Mouse (Mus musculus) liver, embryonic 13.5 days (tissue): ENCODE data around the gene Dnajb1. TPM values are rescaled to one million over a fixed set of nuclear protein-coding genes. Genes with fewer than 3 reads are reported as not detected.
A peak's percentile ranks its signal among the peaks of the same experiment; 100 is the strongest.

Source experiments
- ATAC-seq: fragments of 200-750 bp; cut with Nextera tagmentation; 2 replicates; pipeline ENCODE4 v1.8.0; 2017; ENCODE audit warnings: low read depth, mild to moderate bottlenecking, moderate number of reproducible peaks, moderate library complexity
- DNase-seq: peaks from one replicate; pipeline ENCODE4 v3.0.0; 2022
- H3K27ac ChIP-seq: fragments of 300-500 bp; sonication (generic); 2 replicates; pipeline ENCODE4 v1.5.1; 2015; ENCODE audit warnings: moderate library complexity, mild to moderate bottlenecking, inconsistent platforms
- H3K27me3 ChIP-seq: fragments of 300-500 bp; sonication (generic); 2 replicates; pipeline ENCODE4 v1.6.1; 2015; ENCODE audit warnings: mild to moderate bottlenecking, inconsistent platforms
- H3K36me3 ChIP-seq: fragments of 300-500 bp; sonication (generic); 2 replicates; pipeline ENCODE4 v1.6.1; 2015; ENCODE audit warnings: mild to moderate bottlenecking, inconsistent platforms
- H3K4me1 ChIP-seq: fragments of 300-500 bp; sonication (generic); replicated peaks from 2 replicates; pipeline ENCODE4 v1.6.1; 2015; ENCODE audit warnings: inconsistent platforms
- H3K4me2 ChIP-seq: fragments of 300-500 bp; sonication (generic); 2 replicates; pipeline ENCODE4 v1.6.1; 2015; ENCODE audit warnings: inconsistent platforms, mild to moderate bottlenecking, moderate library complexity
- H3K4me3 ChIP-seq: fragments of 300-500 bp; sonication (generic); replicated peaks from 2 replicates; pipeline ENCODE4 v1.5.1; 2015; ENCODE audit warnings: mild to moderate bottlenecking, inconsistent platforms
- H3K9ac ChIP-seq: fragments of 300-500 bp; sonication (generic); 2 replicates; pipeline ENCODE4 v1.6.1; 2015; ENCODE audit warnings: mild to moderate bottlenecking, inconsistent platforms
- H3K9me3 ChIP-seq: fragments of 300-500 bp; sonication (generic); replicated peaks from 2 replicates; pipeline ENCODE4 v1.6.1; 2016; ENCODE audit warnings: inconsistent platforms
- WGBS: fragments of 180-500 bp; shearing (Covaris S2); methylation state at CpG from one replicate; pipeline ENCODE4 v1.1.7; 2015; ENCODE audit not compliant: insufficient replicate concordance; 5-methylcytosine and 5-hydroxymethylcytosine counted together
- polyA plus RNA-seq: library from polyadenylated mRNA; unstranded; fragments of >200 nt; fragmentation: Nextera tagmentation; extraction: Ambion mirVana; gene quantifications from 2 replicates; pipeline ENCODE4 v1.2.1, GENCODE M21; 2015

The Dnajb1 gene
- polyA plus RNA-seq, 1 experiment from 2014 or later = 54.5 TPM

- WGBS = 90% methylated on average over 11 of the region's 11 CpGs
- Histone ChIP-seq H3K9me3 (no peaks in the 10 kb centered on the region), H3K4me3 (no peak overlapping the region), H3K4me2 (no peak overlapping the region), H3K36me3 (no peaks in the 10 kb centered on the region), H3K27ac (no peak overlapping the region), H3K27me3 (peaks cover 27% of the 10 kb centered on the region), H3K4me1 (peaks cover 7% of the 10 kb centered on the region), H3K9ac (no peak overlapping the region)
- ATAC-seq (no peak), DNase-seq (no peak)
These were observed 39.5 kb downstream of the Dnajb1 start for GRCm38 (mm10) chr8:83647511-83647910.

GRCm38 (mm10) chr8:83648031-83648430, 40.0 kb downstream of the Dnajb1 start:
- H3K27ac ChIP-seq = no peak overlapping the region
- H3K9me3 ChIP-seq = no peaks in the 10 kb centered on the region
- ATAC-seq (no peak), DNase-seq (no peak)
- H3K4me1 ChIP-seq = peaks cover 8% of the 10 kb centered on the region
- H3K27me3 ChIP-seq = peaks cover 21% of the 10 kb centered on the region
- H3K9ac ChIP-seq = no peak overlapping the region
- H3K36me3 ChIP-seq = no peaks in the 10 kb centered on the region
- no peak overlapping the region for H3K4me2 ChIP-seq
- WGBS = 83% methylated on average over 4 of the region's 4 CpGs
- no peak overlapping the region for H3K4me3 ChIP-seq

DNA sequence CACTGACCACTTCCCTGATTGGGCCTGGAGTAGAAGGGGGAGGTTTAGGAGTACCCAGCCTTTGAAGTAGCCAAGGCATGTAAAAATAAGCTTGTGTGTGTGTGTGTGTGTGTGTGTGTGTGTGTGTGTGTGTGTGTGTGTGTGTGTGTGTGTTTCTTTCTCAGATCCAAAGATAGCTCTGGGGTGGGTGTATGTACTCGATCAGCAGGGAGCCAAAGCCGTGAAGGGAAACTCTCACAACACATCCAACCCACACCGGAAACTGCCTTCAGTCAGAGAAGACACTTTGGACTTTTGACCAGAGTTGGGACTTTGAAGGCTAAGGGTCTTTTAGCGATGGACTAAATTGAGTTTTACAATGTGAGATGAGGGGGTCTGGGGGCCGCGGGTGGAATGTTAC, 41.7 kb downstream of the Dnajb1 start:
- Histone ChIP-seq H3K36me3 (no peaks in the 10 kb centered on the region), H3K4me2 (no peak overlapping the region), H3K4me3 (no peak overlapping the region), H3K9me3 (no peaks in the 10 kb centered on the region), H3K4me1 (peaks cover 22% of the 10 kb centered on the region), H3K27me3 (peaks cover 8% of the 10 kb centered on the region), H3K27ac (no peak overlapping the region), H3K9ac (no peak overlapping the region)
- WGBS = 75% methylated on average over 6 of the region's 6 CpGs
- ATAC-seq (no peak), DNase-seq (no peak)

DNA sequence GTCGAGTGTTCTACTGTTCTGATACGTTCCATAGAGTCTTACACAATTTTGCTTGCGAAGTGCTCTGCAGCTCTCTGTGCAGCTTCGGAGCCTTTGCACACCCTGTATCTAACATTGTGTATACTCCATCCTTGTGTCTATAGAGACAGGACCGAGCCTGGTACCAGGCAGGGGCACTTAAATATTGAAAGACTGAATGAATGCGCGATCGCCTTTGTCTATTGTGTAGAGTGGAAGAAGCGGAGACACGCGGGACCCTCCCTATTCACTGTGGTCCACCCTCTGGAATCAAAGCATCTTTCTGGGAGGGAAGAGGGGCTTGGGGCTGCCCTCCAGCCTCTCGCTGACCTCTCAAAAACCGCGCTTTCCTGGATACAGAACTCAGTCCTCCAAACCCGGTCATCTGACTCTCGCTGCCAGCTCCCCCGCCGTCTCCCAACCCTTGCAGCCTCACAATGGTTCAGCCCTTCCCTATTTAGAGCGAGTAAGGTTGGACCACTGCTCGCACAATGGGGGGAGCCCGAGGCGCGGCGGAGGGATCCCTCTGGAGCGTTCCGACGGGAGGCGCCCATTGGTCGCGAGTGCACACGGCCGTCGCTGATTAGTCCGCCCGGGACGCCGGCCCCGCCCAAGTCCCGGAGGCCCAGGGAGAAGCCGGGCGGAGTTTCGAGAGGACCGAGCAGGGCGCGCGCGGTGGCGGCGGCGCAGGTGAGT, 44.2 kb downstream of the Dnajb1 start, which contains the start of gene Gipc1:
TSS of gene Gipc1 (plus strand) at position 648 of the 714 bp plus-strand sequence.
- Histone ChIP-seq H3K27me3 (no peaks in the 10 kb centered on the region), H3K36me3 (no peaks in the 10 kb centered on the region), H3K27ac (peak within 1 kb of the TSS; percentile 86), H3K4me2 (peak within 1 kb of the TSS; percentile 90), H3K9me3 (no peaks in the 10 kb centered on the region), H3K4me3 (peak within 1 kb of the TSS; percentile 88), H3K9ac (peak within 1 kb of the TSS; percentile 93), H3K4me1 (peaks cover 46% of the 10 kb centered on the region)
- ATAC-seq (peak; percentile 95), DNase-seq (peak; percentile 95)
- 6% methylated on average over 41 of the region's 50 CpGs for WGBS

DNA sequence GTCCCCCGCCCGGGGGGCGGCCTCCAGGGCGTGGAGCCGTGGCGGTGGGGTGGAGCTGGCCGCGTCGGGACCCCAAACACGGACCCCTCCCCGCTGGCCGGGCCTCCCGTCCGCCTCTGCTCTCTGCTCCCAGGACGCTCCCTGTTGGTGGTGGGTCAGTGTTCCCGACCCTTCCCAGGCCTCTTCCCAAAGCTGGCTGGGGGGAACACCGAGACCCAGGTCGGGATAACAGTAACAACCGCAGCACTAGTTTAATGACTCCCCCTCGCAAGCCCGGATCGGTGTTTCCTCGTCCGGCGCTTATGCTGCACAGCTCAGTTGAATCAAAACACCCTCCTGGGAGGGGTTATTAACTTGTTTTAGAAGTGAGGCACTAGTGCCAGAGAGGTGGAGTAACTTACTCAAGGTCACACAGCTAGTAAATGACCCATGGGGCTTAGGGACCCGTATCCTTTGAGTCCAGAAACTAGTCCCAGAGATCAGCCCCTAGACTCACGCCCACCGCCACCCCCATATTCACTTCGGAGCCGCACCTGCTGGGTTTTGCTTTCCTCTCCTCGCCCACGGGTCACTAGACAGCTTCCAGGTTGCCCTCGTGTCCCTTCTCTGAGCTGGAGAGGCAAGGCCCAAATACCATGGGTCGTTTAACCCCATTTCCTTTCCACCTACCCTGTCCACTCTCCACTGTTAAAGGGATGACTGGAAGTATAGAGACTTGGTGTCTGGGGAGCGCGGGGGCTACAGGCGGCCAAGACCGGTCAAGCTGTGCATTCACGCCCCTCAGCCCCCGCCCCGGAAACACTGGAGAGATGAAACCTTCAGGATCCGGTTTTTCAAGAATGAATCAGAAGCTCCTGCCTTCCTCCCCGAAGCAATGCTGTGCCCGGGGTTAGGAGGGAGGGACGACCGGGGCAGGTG, 45.0 kb downstream of the Dnajb1 start:
- DNase-seq (no peak), ATAC-seq (peak; percentile 30)
- under 1% methylated on average over 33 of the region's 46 CpGs for WGBS
- no peaks in the 10 kb centered on the region for H3K36me3 ChIP-seq
- no peaks in the 10 kb centered on the region for H3K9me3 ChIP-seq
- H3K4me1 ChIP-seq = peaks cover 54% of the 10 kb centered on the region
- H3K27ac ChIP-seq = peak overlapping the region; percentile 86
- no peaks in the 10 kb centered on the region for H3K27me3 ChIP-seq
- H3K9ac ChIP-seq = peak overlapping the region; percentile 93
- peak overlapping the region; percentile 88 for H3K4me3 ChIP-seq
- peak overlapping the region; percentile 90 for H3K4me2 ChIP-seq

- H3K4me3 ChIP-seq = peak overlapping the region; percentile 88
- DNase-seq (no peak), ATAC-seq (no peak)
- peaks cover 54% of the 10 kb centered on the region for H3K4me1 ChIP-seq
- no peaks in the 10 kb centered on the region for H3K36me3 ChIP-seq
- H3K4me2 ChIP-seq = peak overlapping the region; percentile 90
- H3K9me3 ChIP-seq = no peaks in the 10 kb centered on the region
- H3K27me3 ChIP-seq = no peaks in the 10 kb centered on the region
- peak overlapping the region; percentile 86 for H3K27ac ChIP-seq
- H3K9ac ChIP-seq = peak overlapping the region; percentile 93
- 27% methylated on average over 10 of the region's 10 CpGs for WGBS
These were observed 45.6 kb downstream of the Dnajb1 start for GRCm38 (mm10) chr8:83653662-83654017.

DNA sequence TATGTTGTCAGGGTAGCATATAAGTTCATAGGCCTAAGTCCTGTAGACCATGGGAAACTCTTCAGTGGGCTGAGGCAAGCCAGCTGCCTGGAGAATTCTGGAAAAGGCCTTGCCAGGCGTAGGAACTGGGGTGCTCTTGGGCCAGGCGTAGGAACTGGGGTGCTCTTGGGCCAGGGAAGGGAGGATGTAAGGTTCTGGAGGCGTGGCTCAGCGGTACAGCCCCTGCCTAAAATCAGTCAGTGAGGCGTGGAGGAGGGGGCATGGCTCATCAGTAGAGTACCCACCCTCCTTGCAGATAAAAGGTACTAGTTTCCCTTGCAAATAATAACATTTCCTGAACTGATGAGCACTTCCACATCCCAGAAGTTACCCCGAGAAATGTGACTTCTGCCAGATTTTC, 46.7 kb downstream of the Dnajb1 start:
- peak overlapping the region; percentile 9; the same call in 1 of the 2 replicates for H3K9ac ChIP-seq
- whole genome bisulfite sequencing = 83% methylated on average over 6 of the region's 6 CpGs
- H3K4me3 ChIP-seq = no peak overlapping the region
- peak overlapping the region; percentile 53; the same call in 1 of the 2 replicates for H3K27ac ChIP-seq
- no peak for DNase-seq
- no peak for ATAC-seq
- no peaks in the 10 kb centered on the region for H3K36me3 ChIP-seq
- 0 out of 2 replicates have a peak overlapping the region, but pooled peaks have one; percentile 15 for H3K4me2 ChIP-seq
- no peaks in the 10 kb centered on the region for H3K9me3 ChIP-seq
- peaks cover 55% of the 10 kb centered on the region for H3K4me1 ChIP-seq
- no peaks in the 10 kb centered on the region for H3K27me3 ChIP-seq

DNA sequence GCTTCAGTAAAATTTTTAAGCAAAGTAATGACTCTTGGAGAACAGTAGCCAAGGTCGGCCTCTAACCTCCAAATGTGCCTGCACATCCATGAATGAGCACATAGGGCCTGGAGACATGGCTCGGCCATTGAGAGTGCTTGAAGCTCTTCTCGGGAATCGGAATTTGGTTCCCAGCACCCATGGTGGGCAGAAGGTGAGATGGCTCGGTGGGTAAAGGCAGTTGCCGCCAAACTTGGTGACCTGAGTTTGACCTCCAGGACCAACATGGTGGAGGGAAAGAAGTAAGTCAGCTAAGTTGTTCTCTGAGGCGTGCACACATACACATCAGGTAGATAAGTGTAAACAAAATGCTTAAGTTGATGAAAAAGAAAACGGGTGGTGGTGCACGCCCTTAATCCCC, 48.0 kb downstream of the Dnajb1 start:
- Histone ChIP-seq H3K36me3 (no peaks in the 10 kb centered on the region), H3K4me2 (no peak overlapping the region), H3K4me1 (peaks cover 69% of the 10 kb centered on the region), H3K4me3 (no peak overlapping the region), H3K27me3 (no peaks in the 10 kb centered on the region), H3K9me3 (no peaks in the 10 kb centered on the region), H3K9ac (no peak overlapping the region), H3K27ac (peak overlapping the region; percentile 79; the same call in 1 of the 2 replicates)
- 79% methylated on average over 9 of the region's 9 CpGs for WGBS
- DNase-seq = no peak
- ATAC-seq = no peak

DNA sequence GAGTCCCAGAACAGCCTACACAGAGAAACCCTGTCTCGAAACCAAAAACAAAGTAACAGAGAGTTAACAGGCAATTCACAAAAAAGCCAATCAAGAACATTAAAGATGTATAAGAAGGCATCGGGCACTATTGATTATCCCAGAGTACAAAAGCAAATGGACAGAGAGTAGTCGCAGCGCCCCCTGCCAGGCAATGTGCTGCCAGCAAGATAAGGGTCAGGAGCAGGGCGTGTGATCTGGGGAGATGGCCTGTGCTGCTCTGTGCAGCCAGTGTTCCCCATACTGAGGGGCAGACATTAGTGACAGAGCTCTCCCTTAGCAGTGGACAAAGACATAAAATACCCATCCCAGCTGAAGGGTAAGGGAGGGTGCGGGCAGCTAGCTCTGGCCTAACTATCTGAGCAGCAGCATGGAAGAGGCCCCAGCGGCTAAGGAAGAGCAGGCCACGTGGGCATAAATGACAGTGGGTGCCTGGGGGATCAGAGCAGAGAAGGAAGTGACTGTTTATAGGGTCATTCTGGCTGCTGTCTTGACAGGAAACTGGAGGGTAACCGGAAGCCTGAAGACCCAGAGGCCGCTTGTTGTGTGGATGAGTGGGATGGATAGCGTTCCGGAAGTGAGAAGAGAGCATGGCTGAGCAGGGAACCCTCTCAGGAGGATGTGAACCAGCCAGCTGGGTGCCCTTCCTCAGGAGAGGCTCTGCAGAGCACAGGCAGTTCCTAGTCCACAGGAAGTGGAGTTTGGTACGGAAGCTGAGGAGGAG, 48.7 kb downstream of the Dnajb1 start:
- ATAC-seq (0 out of 2 replicates have a peak, but pooled peaks have one; percentile 19), DNase-seq (no peak)
- peaks cover 73% of the 10 kb centered on the region for H3K4me1 ChIP-seq
- H3K4me2 ChIP-seq = 0 out of 2 replicates have a peak overlapping the region, but pooled peaks have one; percentile 30
- no peaks in the 10 kb centered on the region for H3K36me3 ChIP-seq
- no peaks in the 10 kb centered on the region for H3K27me3 ChIP-seq
- no peak overlapping the region for H3K4me3 ChIP-seq
- H3K27ac ChIP-seq = peak overlapping the region; percentile 79
- H3K9ac ChIP-seq = peak overlapping the region; percentile 36
- 32% methylated on average over 13 of the region's 13 CpGs for WGBS
- no peaks in the 10 kb centered on the region for H3K9me3 ChIP-seq

DNA sequence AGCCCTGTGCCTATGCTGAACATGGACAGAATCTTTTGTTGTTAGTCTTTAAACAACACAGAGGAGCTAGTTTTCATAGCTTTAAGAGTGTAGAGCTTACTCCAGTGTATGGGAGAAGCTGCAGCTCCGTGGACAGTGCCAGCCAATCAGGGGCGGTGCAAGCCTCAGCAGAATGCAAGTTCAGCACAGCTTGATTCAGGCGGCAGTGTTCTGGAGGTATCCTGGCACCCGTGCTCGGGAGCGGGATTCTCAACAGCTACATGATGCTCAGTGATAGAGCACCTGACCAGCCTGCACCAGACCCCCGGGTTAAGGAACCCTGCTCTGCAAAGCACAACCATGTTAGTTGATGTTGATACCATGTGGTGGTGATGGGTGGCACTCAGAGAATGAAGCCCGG, 52.6 kb downstream of the Dnajb1 start:
- Histone ChIP-seq H3K9me3 (no peaks in the 10 kb centered on the region), H3K4me1 (peaks cover 63% of the 10 kb centered on the region), H3K4me3 (no peak overlapping the region), H3K27ac (no peak overlapping the region), H3K9ac (peak overlapping the region; percentile 49; the same call in 1 of the 2 replicates), H3K36me3 (0 out of 2 replicates have a peak, but pooled peaks cover 3% of the 10 kb centered on the region), H3K4me2 (peak overlapping the region; percentile 39; the same call in 1 of the 2 replicates), H3K27me3 (no peaks in the 10 kb centered on the region)
- DNase-seq (no peak), ATAC-seq (no peak)
- WGBS = 32% methylated on average over 8 of the region's 8 CpGs
